Mouse (Mus musculus) kidney, adult 2 months (tissue): ENCODE results near the gene Kcna7.
A peak's percentile ranks its signal among the peaks of the same experiment; 100 is the strongest.

Experiments used
- CTCF ChIP-seq: fragments of 200-500 bp; conservative IDR thresholded peaks from 2 replicates; pipeline ENCODE4 v1.5.1; 2011; ENCODE audit warnings: low read depth, mild to moderate bottlenecking, control low read depth, low read length, moderate library complexity, mixed read lengths; ENCODE audit not compliant: insufficient read depth, insufficient read length
- POLR2A ChIP-seq: fragments of 200-500 bp; IDR thresholded peaks from one replicate; pipeline ENCODE4 v1.6.1; 2011; ENCODE audit warnings: low read depth, low read length, control low read depth

DNA sequence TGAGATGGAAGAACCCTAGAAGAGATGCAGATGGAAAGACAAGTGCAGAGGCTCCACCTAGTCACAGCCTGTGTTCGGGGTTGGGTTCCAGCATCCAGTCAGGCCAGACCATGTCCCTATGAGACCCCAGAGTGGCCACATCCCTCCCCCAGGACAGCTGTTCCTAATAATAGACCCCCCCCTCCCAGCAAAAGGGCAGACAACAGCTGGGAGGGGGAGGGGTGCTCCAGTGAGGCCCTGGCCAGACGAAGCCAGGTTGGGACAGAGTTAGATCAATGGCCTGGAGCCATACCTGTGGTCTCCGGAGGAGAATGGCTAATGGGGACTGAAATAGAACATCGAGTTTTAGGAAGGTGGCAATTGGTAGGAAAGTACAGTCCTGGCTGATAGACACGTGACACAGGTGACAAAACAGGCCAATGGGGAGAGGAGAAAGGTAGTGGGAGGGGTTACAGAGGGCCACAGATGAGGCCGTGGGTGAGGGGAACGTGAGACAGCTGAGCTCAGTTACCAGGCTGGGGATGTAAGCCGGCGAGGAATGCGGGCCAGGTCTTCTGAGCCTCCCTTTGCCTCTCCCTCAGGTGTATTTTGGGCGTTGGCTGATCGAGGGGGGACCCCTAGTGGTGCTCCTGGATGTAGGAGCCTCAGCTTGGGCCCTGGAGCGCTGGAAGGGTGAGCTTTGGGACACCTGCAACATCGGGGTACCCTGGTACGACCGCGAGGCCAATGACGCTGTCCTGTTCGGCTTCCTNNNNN is 32.2 kb downstream of the Kcna7 start, which contains the start of gene Ruvbl2:
- TF ChIP-seq CTCF (peak; percentile 33; the same call in 1 of the 2 replicates), POLR2A (no peak)
